Mouse (Mus musculus): ENCODE measurements around the gene Nptn.

DNA sequence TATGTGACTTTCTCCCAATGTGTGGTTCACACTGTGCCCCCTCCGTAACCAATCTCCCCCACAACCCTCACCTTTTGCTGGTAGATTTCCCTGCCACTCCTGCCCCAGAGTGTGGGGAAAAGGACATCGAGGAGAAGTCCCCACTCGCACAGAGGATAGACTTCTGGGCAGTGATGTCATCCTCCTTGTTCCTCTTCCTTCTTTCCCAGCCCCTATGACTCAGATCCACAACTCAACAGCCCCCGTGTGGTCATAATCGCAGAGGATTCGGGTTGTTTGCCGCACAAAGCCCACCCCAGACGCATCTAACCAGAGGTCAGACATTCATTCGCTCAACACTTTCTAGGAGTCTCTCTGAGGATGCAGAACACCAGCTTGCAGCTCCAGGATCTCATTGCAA lies 30.0 kb upstream of the Nptn start:
- no peak for TF ChIP-seq CTCF (IDR thresholded peaks at IDR 0.05; ENCODE audit: extremely low read depth, insufficient read depth, insufficient read length, insufficient replicate concordance)
- TF ChIP-seq POLR2A (IDR thresholded peaks at IDR 0.05; ENCODE audit: low read depth, low read length) = no peak

Measured in spleen, adult 2 months (tissue).